Mouse (Mus musculus) retina, embryonic 14.5 days (tissue): ENCODE measurements at regions not wholly inside any gene's neighbourhood (a gene's known extent, or its start where the extent isn't known, plus 50 kb on each side); places are given as distances from the start of the nearest gene placed in this dataset.

Experiments used
- DNase-seq: peaks from one replicate; pipeline ENCODE4 v3.0.0-alpha.2; 2015; ENCODE audit warnings: low spot score

- no peak for DNase-seq
Measured at GRCm38 (mm10) chr13:29136231-29136630, 182.7 kb upstream of the Sox4 start.

DNA sequence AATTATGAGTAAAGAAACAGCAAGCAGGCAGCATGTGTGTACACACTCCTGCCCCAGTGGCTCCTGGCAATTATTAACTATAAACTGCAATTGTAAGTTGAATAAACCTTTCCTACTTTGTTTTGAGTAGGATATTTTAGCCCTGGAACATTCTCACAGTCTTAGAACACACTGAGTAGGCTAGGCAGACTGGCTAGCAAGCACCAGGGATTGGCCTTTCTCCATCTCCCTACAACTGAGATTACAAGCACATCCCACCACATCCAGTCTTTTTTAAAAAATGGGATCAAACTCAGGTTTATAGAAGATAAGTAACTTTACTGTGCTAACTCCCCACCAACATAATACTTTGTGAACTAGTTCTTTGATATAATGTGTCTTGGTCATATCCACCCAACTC, 174.0 kb upstream of the Sox4 start:
- DNase-seq: no peak

DNA sequence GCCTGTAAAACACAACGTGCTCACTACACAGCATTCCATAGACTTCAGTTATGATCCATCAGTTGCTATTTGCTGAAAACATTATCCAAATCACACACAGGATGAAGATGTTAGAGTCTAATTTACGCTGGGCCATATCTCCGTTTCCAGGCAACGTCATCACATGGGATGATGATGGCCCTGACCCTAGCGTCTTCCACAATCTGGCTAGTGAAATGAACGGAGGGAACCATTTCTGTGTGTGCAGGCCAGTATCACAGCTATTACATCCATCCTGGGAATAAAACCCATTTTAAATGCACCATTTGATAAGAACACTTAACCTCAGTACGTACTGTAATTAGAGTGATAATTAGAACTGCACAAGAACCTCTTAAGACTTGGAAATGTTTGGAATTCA, 170.0 kb upstream of the Sox4 start:
- no peak for DNase-seq

DNA sequence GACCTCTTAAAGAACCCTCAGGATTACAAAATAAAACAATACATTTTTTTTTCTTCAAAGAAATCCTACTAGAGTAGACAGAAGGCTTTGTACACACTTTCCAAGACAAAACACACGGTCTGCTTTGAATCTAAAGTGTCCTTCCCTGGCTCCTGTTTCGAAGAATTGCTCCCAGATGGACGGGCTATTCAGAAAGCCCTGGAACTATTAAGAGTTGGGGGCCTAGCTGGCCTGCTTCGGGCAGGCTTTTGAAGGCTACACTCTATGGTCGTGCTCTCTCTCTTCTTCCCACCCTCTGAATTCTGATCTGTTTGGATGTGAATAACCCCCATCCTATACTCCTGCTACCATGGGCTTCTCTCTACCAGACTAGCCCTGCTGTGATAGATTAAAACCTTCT, 167.6 kb upstream of the Sox4 start:
- no peak for DNase-seq

GRCm38 (mm10) chr13:29119357-29119756, 165.8 kb upstream of the Sox4 start:
- DNase-seq: no peak

DNA sequence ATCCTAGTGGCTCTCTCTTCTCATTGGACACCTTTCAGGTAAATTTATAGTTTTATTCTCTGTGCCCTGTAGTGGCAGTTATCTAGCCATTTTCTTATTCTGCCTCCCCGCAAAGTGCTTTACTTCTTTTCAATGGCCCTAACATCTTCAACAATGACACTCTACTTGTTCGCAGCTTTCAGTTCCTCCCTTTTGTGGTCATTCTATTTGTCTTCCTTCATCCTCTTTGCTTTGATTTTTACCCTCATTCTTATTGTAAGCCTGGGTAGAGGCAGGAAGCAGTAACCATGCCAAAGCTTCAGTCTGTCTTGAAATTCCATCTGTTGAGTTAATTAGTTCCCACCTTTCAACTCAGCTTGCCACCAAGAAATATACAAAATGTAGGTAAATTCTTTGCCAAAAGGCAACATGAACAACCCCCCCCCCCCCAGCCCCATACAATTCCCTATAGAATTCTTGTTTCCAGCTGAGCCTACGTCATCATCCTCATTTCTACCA, 161.5 kb upstream of the Sox4 start:
- no peak for DNase-seq

GRCm38 (mm10) chr13:29110127-29110526, 156.6 kb upstream of the Sox4 start:
- DNase-seq: peak; percentile 5

- peak; percentile 67 for DNase-seq
Measured at GRCm38 (mm10) chr13:29109064-29109856, 155.7 kb upstream of the Sox4 start.

GRCm38 (mm10) chr13:29108214-29108613, 154.7 kb upstream of the Sox4 start:
- no peak for DNase-seq

DNA sequence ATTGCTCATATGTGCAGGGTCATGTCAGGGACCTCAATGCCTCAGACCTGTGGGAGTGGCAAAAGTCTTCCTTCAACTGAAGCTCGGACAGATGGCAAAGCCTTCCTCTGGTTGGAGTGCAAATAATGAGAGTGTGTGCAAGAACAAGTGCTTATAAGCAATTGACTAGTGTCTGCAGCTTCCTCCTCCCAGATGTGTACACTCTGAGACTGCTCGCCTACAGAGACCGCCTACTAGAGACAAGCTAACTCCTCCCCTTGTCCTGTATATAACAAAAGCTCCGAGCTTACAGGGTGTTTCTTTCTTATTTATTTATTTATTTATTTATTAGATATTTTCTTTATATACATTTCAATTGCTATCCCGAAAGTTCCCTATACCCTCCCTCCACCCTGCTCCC, 138.7 kb upstream of the Sox4 start:
- no peak for DNase-seq

DNA sequence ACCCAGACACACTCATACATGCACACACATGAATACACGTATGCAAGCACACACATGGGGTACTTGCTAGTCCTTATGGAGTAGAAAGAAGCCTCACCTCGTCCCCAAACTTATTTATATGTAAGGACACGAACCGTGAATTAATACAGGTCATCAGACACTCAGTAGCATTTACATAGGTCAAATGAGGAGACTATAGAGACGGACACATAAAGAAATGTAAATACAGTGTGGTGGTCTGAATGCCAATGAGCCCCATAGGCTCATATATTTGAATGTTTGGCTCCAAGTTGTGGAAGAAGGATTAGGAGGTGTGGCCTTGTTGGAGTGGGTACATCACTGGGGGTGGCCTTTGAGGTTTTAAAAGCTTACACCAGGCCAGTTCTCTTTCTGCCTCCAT, 133.3 kb upstream of the Sox4 start:
- DNase-seq: no peak

DNA sequence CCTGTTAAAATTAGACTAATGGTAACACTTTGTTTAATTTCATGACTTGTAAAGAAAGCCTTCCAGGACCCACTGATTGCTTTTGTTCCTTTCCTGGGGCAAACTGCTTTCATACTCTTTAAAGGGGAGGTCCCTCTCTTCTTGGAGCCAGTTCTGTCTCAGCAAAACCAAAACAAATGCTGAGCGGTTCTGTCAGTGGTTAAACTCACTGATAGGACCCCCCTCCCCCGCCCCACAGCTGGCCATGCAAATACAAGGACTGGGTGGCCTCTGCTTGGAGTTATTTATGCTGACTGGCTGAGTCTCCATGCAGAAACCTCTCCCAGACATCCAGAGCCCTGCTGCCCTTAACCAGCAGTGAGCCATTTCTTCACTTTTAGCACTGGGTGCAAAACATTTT, 127.6 kb upstream of the Sox4 start:
- DNase-seq: no peak

GRCm38 (mm10) chr13:29079841-29080240, 126.3 kb upstream of the Sox4 start:
- DNase-seq: no peak

GRCm38 (mm10) chr13:29073630-29074029, 120.1 kb upstream of the Sox4 start:
- no peak for DNase-seq

- DNase-seq: no peak
Measured at GRCm38 (mm10) chr13:29063924-29064323, 110.4 kb upstream of the Sox4 start.

GRCm38 (mm10) chr13:29058685-29059084, 105.2 kb upstream of the Sox4 start:
- DNase-seq: no peak

- peak; percentile 35 for DNase-seq
Measured at GRCm38 (mm10) chr13:29049730-29050129, 96.2 kb upstream of the Sox4 start.

DNA sequence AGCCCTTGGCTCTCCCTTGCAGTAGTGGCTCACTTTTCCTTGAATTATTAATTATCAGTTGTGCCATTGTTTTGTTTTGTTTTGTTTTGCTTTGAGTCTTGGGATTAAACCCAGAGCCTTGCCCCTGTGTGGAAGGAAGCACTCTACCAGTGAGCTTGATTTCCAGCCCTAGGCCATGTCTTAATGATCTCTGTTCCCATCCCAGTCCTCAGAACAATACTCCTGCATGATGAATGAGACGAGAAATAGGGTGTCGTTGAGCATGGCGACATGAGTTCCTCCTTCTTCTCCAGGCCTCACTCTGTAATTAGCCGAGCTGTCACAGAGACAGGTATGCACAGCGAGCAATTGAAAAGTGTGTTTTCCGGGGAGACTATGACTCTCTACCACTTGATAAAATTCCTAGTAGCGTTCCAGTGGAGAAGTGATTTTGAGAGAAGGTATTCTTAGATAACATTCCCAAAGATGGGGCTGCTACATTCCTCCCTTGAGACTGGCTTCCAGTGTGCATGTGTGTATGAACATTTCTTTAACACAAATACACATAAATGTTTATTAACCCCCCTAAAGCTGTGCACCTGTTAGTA, 95.6 kb upstream of the Sox4 start:
- no peak for DNase-seq

DNA sequence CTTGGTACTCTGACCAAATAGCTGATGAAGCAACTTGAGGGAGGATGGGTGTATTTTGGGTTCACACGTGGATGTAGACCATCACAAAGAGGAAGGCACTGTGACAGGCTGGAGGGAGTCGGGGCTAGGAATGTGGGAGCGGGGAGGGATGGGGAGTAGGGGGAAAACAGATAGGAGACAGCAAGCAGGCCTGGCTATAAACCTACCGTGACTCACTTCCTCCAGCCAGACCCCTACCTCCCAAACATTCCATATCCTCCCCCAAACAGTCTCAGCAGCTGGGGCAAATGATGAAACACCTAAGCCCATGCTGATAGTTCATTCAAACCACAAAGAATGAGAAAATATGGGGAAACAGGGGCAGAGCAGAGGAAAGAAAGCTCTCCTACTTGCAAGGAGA, 91.1 kb upstream of the Sox4 start:
- DNase-seq: no peak

DNA sequence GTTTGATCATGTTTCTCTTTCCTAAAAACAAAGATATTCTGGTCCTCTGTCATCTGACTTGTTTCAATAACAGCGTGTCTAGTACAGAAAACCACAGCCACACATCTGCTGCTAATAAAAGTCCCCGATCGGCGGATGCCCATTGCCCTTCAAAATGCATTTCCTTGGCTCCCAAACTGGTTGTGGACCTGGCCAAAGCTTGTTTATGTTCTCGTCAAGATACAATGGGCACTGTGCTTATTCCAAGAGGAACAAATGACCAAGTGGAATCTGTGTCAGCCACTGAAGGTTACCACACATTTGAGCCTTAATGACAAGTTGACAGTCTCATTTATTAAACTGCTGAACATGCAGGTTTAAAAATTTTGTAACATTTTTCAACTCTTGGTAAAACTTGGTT, 86.8 kb upstream of the Sox4 start:
- DNase-seq: no peak

- DNase-seq: no peak
Measured at GRCm38 (mm10) chr13:29034904-29035303, 81.4 kb upstream of the Sox4 start.

DNA sequence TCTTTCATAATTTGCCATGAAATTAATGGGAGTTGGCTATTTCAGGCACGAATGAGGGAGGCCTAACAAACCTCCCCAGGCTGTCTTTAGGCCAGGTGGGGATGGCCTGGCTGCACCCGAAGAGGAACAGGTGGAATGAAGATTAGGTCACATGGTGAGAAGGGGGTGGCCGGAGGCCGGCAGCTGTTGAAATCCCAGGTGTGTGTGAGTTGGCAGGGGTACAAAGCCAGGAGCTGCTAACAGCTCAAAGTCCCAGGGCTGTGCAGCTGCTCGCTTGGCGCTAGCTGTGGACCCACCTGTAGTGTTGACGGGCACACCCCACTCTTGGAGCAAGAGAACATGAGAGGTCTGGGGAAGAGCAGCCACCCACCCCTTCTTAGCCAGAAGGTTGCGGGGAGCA, 80.9 kb upstream of the Sox4 start:
- DNase-seq: no peak

- DNase-seq: no peak
Measured at GRCm38 (mm10) chr13:29027146-29027545, 73.6 kb upstream of the Sox4 start.

- DNase-seq: no peak
Measured at GRCm38 (mm10) chr13:29023486-29023885, 70.0 kb upstream of the Sox4 start.
